Mouse (Mus musculus) spleen, embryonic (tissue): ENCODE data around the gene Ak1.

ENCODE experiments used
- CTCF ChIA-PET: fragments of 350-600 bp; sonication (Branson Sonifier 250); formaldehyde crosslinking; loops from one replicate; lab custom pipeline; 2022; lab: Charles Lee

The Ak1 gene

GRCm38 (mm10) chr2:32682721-32683417 lies 61.3 kb downstream of the Ak1 start:
- CTCF ChIA-PET: no interaction called here

- CTCF ChIA-PET: no interaction called here
Observed at GRCm38 (mm10) chr2:32683701-32684100, 62.1 kb downstream of the Ak1 start.
